ENCODE assay signal across 20 mouse cellular contexts in the genomic region with DNA sequence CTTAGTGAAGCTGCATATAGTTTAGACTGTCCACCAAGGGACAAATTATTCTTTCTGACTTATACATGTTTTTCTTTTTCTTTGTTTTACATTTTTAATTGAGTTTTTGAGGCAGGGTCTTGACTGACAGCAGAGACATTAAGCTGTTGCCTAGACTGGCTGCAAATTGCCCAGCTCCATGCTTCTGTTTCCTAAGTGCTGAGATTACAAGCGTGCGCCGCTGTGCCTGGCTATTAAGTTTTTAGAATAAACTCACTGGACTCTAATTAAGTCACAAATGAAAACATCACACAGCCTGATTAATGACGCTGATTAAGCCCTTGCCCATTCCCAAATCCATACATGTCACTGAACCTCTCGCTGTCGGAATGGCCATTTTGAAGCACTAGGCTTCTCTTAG. TPM values are rescaled to one million over a fixed set of nuclear protein-coding genes. Genes with fewer than 3 reads are reported as not detected.
"Had no signal": no experiment of that assay in that cellular context is flagged by ENCODE, and none has a peak within 500 bp of the region (broad histone marks: within the 10 kb centered on the region; RNA-seq: fewer than 3 reads in every experiment).

No protein-coding gene starts in this region.

- H3K9me3 ChIP-seq: kidney, embryonic 15.5 days; liver, embryonic 13.5 days; midbrain, embryonic 12.5 days; midbrain, embryonic 15.5 days had no signal

- H3K4me2 ChIP-seq: kidney, embryonic 15.5 days; liver, embryonic 13.5 days; lung, embryonic 14.5 days; midbrain, embryonic 12.5 days; midbrain, embryonic 15.5 days had no signal

- H3K36me3 ChIP-seq: kidney, embryonic 15.5 days; liver, embryonic 13.5 days; midbrain, embryonic 12.5 days; midbrain, embryonic 15.5 days had no signal

- DNase-seq: kidney, adult 11 months; kidney, adult 8-10 months; kidney, postnatal 10 days; kidney, postnatal 36 days; layer of hippocampus, postnatal 36 days; liver, embryonic 13.5 days; lung, embryonic 14.5 days; right cerebral cortex, adult 18-20 months; right cerebral cortex, postnatal 14 days; thymus, adult 2 months; thymus, postnatal 14 days; thymus, postnatal 4 days had no signal

- H3K27ac ChIP-seq: kidney, embryonic 15.5 days; left cerebral cortex, adult 2 months; liver, embryonic 13.5 days; macrophage; midbrain, embryonic 12.5 days; midbrain, embryonic 15.5 days had no signal

- H3K9ac ChIP-seq: kidney, embryonic 15.5 days; liver, embryonic 13.5 days; lung, embryonic 14.5 days; midbrain, embryonic 12.5 days; midbrain, embryonic 15.5 days had no signal

- H3K4me1 ChIP-seq: kidney, embryonic 15.5 days; liver, embryonic 13.5 days; midbrain, embryonic 12.5 days; midbrain, embryonic 15.5 days had no signal

- ATAC-seq: lung, postnatal 0 days; midbrain, embryonic 15.5 days had no signal

- H3K4me3 ChIP-seq: kidney, embryonic 15.5 days; left cerebral cortex, adult 2 months; liver, embryonic 13.5 days; midbrain, embryonic 12.5 days; midbrain, embryonic 15.5 days had no signal

- H3K27me3 ChIP-seq: kidney, embryonic 15.5 days; liver, embryonic 13.5 days; midbrain, embryonic 12.5 days; midbrain, embryonic 15.5 days had no signal

RNA-seq across cellular contexts. Expression of a gene that starts 7.2 kb away (rescaled TPM):
- polyA plus RNA-seq: liver, embryonic 13.5 days; lung, embryonic 14.5 days; macrophage; spleen, adult 2 months; stomach, embryonic 16.5 days had no signal
